Mouse (Mus musculus): ENCODE measurements around the gene Atp6v1d. TPM values are rescaled to one million over a fixed set of nuclear protein-coding genes. Genes with fewer than 3 reads are reported as not detected.

Atp6v1d gene
- 10 to 100 TPM; 53.7 to 60.7 TPM for total RNA-seq (2023)

GRCm38 (mm10) chr12:78861496-78862253 lies at the start of gene Atp6v1d, which contains the start of gene Eif2s1:
Gene Atp6v1d (minus strand): TSS chr12:78861638.
Gene Eif2s1 (plus strand): TSS chr12:78861819.

GRCm38 (mm10) chr12:78906707-78907162 lies 45.3 kb upstream of the Atp6v1d start, which contains the start of gene Plek2:
Gene Plek2 (minus strand): TSS chr12:78906964.

Other genes starting within 250 kb of the Atp6v1d start
- not detected for gene Fam71d, start 170.1 kb downstream of the Atp6v1d start, total RNA-seq (2023)
- 1 to 10 TPM; 5.9 TPM for gene Mpp5, start 112.7 kb downstream of the Atp6v1d start, total RNA-seq (2023)
- gene Eif2s1, start 181 bp upstream of the Atp6v1d start, total RNA-seq (2023), result 10 to 100 TPM; 33.4 to 44.0 TPM
- not detected for gene Plek2, start 45.3 kb upstream of the Atp6v1d start, total RNA-seq (2023)
- gene Tmem229b, start 146.0 kb upstream of the Atp6v1d start, total RNA-seq (2023), result 10 to 100 TPM; 37.1 to 40.2 TPM
- gene Plekhh1, start 167.5 kb upstream of the Atp6v1d start, total RNA-seq (2023), result 1 to 10 TPM in 1 of 2 experiments, under 1 TPM in 1; 0.76 to 1.1 TPM
- gene Pigh, start 228.0 kb upstream of the Atp6v1d start, total RNA-seq (2023), result 1 to 10 TPM; 6.0 to 7.2 TPM

All from monocyte, adult 59 days (primary cell).